Mouse (Mus musculus): ENCODE results near the gene Tmprss6.

Tmprss6 gene

DNA sequence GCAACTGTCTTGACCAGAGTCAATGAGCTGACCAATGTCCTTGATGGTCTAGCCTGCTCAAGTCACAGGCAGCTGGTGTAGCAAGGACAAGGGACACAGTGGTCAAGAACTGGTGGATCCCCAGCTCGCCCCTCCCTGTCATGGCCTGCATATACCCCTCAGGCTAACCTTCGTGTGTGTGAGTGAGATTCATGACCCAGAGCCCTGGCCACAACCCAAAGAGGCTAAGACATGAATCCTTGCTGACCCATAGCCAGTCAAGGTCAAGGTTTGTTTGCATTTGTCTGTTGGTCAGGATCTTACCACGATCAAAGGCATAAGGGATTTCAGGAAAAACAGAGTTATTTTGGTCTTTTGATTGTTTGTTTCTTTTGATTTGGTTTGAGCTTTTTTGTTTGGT lies 14.1 kb upstream of the Tmprss6 start:
- DNase-seq (ENCODE audit: low read depth, low spot score), result no peak

DNA sequence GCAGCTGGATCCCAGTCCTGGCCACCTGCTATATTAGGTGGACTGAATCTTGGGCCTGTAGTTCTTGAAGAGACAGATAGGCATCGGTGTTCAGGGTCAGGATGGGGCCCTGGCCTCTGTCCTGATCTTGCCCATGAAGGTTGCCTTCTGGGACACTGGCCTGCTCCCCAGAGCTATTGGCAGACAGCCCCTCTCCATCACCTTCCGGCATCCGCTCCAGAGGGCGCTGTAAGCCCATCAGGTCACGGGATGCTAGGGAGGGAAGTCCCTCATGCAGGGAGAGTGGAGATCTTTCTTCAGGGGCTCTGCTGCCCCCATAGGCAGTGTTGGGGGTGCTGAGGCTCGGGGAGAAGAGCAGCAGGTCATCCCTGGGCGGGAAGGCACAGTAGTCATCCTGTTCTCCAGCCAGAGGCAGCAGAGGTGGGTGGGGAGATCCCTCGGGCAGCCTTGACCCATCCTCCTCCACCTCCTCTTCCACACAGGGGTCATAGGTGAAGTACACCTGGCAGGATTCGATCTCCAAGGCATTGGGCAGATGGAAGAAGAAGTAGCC lies 13.1 kb upstream of the Tmprss6 start:
- no peak for DNase-seq (ENCODE audit: low read depth, low spot score)

DNA sequence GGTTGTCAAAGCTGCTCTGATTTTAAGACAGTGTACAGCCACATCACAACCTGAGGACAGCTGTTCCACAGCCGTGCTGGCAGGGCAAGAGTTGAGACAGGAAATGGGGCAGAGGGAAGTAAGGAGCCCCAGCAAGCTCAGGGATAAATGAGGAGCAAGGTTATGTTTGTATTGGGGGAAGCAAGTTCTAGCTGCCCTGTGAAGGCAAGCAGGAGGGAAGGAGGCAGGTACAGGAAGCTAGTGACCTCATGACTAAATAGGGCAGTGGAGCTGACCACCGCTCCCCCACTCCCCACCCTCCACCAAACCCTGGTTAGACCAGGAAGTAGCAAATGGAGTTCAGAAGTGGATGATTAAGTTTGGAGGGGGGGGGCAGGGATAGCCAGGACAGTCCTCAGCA lies 12.6 kb upstream of the Tmprss6 start:
- DNase-seq (ENCODE audit: low read depth, low spot score), result no peak

DNA sequence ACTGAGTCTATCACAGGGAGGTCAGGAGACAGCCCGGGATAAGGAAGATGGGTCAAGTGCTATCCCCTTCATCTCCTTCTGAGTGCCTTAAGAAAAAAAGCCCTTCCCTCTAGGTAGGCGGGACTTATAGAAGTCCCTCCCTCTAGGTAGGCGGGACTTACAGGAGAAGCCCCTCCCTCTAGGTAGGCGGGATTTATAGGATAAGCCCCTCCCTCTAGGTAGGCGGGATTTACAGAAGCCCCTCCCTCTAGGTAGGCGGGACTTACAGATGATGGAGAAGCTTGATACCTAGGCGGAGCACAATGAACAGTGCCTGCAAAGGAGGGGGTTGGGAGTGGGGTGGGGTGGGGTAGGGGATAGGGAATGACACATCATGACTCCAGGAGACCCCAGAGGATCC lies 11.7 kb upstream of the Tmprss6 start:
- no peak for DNase-seq (ENCODE audit: low read depth, low spot score)

DNA sequence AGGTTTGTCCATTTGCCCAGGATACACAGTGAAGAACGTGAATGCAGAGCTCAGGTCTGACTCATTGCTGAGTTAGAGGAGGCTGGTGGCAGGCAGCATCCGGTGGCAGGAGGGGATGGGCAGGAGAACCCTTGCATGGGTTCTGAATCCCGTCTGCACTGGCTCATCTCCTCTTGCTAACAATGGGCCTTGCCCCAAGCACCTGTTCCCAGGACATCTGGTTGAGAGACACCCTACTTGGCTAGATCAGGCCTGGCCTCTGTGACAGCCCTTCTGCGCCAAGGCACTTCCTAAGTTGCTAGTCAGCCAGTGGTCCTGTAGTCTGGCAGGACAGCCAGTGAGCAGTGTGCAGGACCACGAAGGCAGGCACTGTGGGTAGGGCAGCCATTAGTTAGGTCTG lies 11.0 kb upstream of the Tmprss6 start:
- peak; percentile 28 for DNase-seq (ENCODE audit: low read depth, low spot score)

DNA sequence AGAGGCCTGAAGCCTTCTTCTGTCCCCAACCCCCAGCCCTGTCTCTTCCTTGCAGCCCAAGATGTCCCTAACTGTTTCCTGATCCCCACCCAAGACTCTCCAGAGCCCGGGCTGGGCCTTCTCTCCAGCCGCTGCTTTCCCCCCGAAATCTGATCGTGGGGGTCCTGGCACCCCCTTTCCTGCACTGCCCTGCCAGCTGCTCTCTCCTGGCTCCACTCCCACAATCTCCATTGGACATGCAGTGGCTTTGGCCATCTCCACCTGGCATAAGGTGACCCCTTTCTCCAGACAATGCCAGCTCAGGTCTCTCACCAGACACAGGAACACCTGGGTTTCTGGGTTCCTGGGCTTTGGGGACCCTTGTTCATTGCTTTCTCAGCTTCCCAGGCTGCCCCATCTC lies 9.6 kb upstream of the Tmprss6 start:
- no peak for DNase-seq (ENCODE audit: low read depth, low spot score)

DNA sequence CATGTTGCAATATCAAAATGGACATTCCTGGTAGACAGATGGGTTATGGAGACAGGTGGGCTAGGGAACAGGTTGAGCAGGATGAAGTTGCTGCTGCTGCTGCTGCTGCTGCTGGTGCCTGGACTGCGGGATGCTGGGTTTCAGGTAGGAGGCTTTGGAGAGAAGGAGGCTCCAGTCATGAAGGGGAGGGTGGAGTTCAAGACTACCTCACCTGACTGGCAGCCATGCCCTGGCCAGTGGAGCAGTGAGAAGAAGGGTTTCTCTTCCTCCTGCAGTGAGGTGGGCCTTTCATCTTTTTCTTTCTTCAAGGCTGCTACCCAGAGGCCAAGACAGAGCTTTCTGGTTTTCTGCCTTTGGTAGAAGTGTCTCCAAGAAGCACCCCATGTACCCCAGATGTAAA lies 8.4 kb upstream of the Tmprss6 start:
- no peak for DNase-seq (ENCODE audit: low read depth, low spot score)

DNA sequence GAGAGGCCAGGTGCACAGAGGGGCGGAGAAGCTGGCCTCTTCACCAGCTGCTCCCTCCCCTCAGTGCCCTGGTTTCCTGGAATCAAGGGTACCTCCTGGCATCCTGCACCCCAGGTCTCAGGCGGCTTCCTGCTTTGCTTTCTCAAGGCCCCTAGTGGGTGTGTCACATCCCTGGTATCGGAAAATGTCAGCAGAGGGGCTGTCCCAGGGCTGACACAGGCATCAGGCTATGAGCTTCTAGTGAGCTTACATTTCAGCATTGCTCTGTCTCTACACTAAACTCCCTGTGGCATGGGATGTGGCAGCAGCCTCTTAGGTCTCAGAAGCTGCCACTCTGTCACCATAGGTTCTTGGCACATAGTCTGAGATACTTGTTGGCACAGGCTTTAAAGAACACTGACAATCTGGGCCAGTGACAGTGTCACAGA lies 7.2 kb upstream of the Tmprss6 start:
- DNase-seq (ENCODE audit: low read depth, low spot score), result no peak

DNA sequence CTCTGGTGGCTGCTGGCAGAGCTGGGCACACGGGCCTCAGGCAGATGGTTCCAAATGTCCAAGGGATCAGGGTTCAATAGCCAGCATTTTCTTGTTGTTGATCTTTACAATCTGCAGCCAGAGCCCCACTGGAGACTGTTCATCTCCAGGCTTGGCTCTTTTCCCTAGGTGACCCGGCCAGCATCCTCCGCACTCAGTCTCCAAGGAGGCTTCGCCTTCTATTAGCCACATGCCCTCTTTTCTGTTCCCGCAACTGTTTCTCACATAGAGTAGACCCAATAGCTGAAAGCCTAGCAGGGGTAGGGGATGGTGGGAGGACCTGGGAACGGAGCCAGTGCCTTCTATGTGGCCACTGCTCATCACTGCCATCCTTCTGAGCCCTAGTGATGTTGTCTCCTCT lies 5.0 kb upstream of the Tmprss6 start:
- DNase-seq (ENCODE audit: low read depth, low spot score), result no peak

DNA sequence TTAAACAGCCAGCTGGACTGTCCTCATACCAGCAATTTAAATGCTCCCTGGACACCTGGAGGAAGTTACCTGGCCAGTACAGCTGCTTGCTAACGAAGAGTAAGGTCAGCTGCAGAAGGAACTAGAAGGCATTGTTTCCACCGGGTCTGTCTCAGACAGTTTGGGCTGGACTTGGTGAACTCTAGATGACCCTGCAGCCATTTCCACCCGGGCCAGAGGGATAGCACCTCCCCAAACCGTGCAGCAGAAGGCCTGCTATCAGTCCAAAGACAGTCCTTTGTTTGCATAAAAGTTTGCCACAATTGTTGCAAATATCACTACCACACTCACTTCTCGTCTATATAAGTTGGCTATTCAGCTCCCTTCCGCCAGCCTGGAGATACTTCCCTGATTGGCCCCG lies 3.5 kb upstream of the Tmprss6 start:
- no peak for DNase-seq (ENCODE audit: low read depth, low spot score)

DNA sequence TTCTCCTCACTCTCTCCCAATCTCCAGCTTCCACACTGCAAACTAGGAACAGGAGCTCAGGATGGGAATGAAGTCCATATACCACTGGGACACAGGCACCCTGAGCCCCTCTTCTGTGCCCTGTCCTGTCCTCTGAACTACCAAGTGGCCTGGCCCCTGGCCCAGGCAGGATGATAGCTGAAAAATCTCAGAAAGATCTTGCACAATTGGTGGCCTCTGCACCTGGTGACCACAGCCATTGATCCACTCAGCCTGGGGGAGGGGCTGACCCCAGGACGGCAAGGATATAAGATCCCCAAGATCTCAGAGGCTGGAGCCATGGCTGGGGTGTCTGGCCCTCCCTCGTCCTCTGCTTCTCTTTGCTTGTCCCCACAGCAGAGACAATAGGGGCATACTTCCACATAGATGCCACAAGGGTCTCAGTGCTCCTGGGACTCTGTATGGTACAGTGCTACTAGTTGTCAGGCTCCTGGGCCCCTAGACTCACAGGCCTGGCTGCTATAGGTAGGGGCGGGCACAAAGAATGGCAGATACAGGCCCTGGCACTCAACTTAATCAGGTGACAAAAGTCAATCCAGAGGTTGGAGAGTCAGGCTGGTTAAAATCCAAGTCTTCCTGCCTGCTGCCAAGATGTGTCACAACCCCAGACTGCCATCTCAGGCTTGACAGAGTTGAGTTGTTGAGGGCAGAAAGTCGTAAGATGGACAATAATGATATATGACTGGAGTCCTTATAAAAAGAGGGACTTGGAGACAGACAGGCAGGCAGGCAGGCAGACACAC lies 2.3 kb upstream of the Tmprss6 start:
- DNase-seq (ENCODE audit: low read depth, low spot score), result no peak

DNA sequence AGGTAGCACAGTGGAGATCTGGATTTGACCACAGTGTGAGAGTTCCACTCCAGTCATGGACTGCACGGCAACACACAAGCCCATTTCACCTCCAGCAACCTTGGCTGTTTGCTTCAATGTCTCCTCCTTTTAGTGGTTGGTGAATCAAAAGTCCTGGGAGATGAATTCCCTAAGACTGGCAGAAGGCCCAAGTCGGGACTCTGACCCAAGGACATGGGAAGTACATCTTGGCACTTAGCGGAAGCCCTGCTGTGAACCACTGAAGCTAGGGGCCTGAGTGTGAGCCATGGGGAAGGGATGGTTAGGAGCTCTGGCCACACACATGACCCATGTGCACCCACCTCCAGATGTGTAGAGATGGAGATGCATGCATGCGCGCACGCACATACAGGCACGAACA lies 864 bp downstream of the Tmprss6 start:
- no peak for DNase-seq (ENCODE audit: low read depth, low spot score)

DNA sequence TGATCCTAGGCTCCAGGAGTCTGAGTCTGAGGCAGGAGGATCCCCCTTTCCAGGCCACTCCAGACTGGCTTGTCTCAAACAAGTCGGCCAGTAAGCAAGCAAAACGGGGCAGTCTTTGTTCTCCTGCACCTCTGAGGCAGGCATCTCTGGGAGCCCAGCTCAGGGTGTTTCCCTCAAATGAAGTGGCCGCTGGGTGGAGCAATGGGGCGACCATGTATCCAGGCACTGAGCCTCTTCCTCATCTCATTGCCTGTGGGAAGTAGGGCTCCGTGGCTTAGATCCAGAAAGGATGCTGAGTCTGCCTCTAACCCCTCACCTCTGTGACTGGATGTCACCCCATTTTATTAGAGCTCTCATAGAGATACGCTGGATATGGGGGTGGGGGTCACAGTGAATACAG lies 1.6 kb downstream of the Tmprss6 start:
- no peak for DNase-seq (ENCODE audit: low read depth, low spot score)

DNA sequence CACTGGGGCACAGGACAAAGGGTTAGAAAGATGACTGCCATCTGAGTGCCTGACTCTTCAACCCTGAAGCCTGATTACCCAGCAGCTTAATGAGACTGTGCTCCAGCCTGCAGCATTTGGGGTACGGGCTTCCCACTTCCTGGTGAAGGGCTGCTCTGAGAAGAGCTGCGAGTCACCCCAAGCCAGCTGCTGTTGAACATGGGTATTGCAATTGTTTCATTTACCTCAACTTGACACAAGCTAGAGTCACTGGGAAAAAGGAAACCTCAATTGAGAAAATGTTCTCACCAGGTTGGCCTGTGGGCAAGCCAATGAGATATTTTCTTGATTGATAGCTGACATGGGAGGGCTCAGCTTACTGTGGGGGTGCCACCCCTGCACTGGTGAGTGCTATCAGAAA lies 5.5 kb downstream of the Tmprss6 start:
- DNase-seq (ENCODE audit: low read depth, low spot score), result no peak

DNA sequence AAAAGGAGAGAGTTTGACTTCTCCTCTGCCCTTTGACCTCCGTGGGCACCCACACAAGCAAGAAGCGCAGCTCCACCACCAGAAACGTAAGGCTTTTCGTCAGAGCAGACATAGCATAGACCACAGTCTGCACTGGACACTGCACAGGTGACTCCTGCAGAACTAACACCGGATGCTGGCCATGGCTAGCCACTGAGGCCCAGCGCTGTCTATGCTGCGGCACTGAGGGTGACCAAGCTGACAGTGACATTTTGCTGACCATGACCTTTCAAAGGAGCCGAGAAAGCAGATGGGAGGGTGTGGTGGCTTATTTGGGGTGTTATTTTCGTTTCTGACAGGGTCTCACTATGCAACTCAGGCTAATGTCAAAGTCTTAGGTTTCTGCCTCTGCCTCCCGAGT lies 11.2 kb downstream of the Tmprss6 start:
- no peak for DNase-seq (ENCODE audit: low read depth, low spot score)

DNA sequence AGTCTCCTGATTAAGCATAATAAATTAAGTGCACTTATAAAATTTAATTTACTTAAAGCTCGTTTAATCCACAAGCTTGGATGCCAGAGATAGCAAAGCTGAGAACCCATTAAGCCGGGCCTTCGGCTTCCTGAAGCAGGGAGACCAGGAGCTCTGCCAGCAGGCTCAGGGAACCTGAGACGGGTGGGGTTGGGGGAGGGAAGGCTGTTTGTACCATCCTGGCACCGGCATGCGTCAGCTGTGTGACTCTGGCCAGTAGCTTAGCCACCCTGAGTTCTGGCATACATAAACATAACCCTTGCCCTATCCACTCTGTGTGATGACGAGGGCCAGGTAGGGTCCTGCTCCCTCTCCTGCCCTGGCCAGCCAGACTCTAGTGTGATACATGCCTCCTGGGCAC lies 12.4 kb downstream of the Tmprss6 start:
- DNase-seq (ENCODE audit: low read depth, low spot score), result peak; percentile 77

DNA sequence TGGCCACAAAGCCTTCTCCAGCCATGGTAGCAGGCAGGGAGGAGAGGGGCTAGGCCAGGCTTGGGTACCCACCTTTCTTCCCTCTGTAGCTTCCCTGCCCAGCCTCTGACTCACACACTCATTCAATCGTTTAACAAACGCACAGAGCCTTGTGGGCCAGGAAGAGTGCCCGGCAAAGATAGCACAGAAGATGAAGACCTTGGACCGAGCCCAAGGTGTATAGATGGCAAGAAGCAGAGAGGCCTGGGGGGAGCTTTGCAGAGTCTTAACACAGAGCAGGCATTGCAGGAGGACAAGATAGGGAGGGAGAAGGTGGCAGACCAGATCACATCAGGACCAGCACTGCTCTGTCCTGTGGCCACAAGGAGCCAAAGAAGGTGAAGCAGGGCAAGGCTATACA lies 13.3 kb downstream of the Tmprss6 start:
- no peak for DNase-seq (ENCODE audit: low read depth, low spot score)

DNA sequence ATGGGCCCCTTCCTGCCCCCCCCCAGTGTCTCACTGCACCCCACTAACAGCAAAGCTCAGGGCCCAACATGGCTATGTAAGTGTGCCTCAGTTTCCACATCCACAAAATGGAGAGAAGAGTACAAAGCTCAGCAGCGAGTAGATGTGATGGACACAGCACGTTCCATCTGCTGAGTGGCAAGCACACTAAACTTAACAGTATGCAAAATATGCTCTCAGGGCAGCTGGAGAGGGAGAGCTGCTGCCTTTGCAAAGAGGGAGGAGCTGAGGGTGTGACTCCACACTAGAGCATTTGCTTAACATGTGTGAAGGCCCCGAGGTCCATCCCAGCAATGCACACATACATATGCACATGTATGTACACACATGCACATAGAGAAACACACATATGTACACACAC lies 15.5 kb downstream of the Tmprss6 start:
- no peak for DNase-seq (ENCODE audit: low read depth, low spot score)

DNA sequence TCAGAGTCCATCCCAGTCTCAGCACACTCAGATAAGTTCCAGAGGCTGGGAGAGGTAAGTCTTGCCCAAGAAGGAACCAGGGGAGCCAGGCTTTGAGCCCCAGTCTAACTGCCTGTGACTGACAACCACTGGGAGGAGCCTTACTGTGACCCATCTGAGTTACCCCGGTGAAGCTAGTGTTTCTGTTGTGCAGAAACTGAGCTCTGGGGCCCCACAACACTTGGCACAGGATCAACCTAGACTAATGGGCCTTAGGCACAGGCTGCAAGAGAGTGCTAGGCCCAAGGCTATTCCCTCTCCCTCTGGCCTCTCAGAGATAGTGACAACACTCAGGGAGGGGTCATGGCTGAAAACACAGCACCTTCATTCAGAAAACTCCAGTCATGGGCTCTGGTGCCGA lies 17.2 kb downstream of the Tmprss6 start:
- DNase-seq (ENCODE audit: low read depth, low spot score), result no peak

DNA sequence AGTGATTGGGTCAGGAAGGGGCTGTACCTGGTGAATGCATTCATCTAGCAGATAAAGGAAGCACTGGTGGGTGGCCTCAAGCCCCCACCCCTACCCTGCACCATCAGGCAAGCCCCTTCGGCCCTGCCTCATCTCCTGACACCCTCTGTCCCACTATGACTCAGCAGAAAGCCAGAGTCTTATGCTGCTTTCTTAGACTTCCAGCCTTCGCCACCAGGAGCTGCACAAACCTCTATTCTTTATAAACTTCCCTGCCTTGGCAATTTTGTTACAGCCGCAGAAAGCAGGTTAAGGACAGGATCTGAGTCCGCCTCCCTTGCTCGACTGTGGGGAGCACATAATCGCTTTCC lies 18.0 kb downstream of the Tmprss6 start:
- DNase-seq (ENCODE audit: low read depth, low spot score), result no peak

DNA sequence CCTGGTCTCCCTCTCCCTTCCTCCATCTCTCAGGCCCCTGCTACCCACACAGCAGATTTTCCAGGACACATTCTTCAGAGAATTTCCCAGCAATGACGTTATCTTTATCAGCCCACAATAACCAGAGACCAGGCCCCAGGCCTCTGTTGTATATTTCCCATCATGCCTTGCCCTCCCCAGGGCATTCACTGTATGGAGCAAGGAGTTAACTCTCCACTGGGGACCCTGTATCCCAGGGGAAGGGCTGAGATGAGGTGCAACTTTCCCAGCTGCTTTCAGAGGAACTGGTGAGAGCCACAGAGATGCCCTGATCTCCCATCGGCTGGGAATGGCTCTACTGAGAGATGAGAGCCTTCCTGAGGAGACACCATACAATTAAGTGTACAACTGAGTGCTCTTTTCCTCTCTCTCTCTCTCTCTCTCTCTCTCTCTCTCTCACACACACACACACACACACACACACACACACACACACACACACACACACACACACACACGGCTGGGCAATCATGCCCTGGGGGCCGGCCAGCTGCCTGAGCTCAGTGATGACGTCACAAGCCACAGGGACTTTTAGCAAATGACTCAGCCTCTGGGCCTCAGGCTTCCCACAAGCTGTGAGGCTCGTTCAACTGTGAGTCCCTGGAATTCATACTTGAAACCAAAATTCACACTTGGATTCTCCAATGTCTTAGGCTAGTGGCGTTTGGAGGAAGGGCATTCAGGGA lies 18.6 kb downstream of the Tmprss6 start:
- DNase-seq (ENCODE audit: low read depth, low spot score), result peak; percentile 79

DNA sequence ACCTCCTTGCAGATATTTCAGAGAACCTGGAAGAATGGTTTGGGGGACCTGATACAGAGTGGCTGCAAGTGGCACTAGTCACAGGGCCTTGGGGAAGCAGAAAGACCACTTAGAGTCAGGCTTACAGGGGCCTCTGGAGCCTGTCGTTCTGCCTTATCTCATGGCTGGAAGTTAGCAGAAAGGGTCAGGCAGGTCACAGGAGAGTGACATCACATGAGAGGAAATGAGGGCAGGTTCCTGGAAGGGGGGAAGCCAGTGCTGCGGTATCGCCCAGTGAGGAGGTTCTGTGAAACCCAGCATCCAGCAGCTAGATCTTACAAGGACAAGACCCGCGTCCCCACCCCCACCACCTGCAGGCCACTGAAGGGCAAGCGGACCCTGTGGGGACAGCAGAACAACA lies 19.3 kb downstream of the Tmprss6 start:
- DNase-seq (ENCODE audit: low read depth, low spot score), result no peak

Data from skeletal muscle tissue, adult 2 months (tissue).